Mouse (Mus musculus): Measurements from ENCODE around the gene Zdhhc6. TPM values are rescaled to one million over a fixed set of nuclear protein-coding genes. Genes with fewer than 3 reads are reported as not detected.

The Zdhhc6 gene
- polyA plus RNA-seq, 1 experiment, result 37.4 TPM

DNA sequence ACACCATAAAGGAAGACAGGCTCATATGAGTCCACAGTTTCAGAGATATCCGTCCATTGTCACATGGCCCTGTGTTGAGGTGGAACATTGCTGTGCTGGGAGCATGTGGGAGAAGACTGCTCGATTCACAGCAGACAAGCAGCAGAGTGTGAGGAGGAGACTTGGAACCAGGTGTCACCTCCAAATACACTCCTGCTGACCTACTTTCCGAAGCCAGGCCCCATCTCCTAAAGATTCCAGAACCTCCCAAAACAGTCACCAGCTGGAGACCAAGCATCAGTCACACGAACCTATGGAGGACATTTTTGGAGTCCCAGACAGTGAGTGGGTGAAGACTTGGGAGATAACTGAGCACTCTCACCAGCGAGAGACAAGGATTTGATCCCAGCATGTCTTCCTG, 79.3 kb downstream of the Zdhhc6 start:
- Histone ChIP-seq H3K4me3 (no peak overlapping the region), H3K36me3 (ENCODE audit: control insufficient read depth, insufficient read depth) (no peaks in the 10 kb centered on the region), H3K4me2 (ENCODE audit: low read depth) (no peak overlapping the region), H3K27me3 (ENCODE audit: control insufficient read depth, insufficient read depth, insufficient read length) (no peaks in the 10 kb centered on the region), H3K79me2 (ENCODE audit: control insufficient read depth, insufficient read depth) (no peaks in the 10 kb centered on the region), H3ac (ENCODE audit: control insufficient read depth, insufficient read length) (no peak overlapping the region)
- TF ChIP-seq CEBPB (IDR thresholded peaks at IDR 0.05; ENCODE audit: insufficient read depth, poor library complexity, severe bottlenecking) (no peak), POLR2AphosphoS2 (IDR thresholded peaks at IDR 0.05; ENCODE audit: insufficient read length, low read depth) (no peak), TCF12 (IDR thresholded peaks at IDR 0.05; ENCODE audit: insufficient read depth, poor library complexity, severe bottlenecking) (no peak), REST (IDR thresholded peaks at IDR 0.05; ENCODE audit: insufficient read depth, insufficient read length) (no peak), USF1 (IDR thresholded peaks at IDR 0.05; ENCODE audit: low read depth) (no peak), POLR2A (IDR thresholded peaks at IDR 0.05; ENCODE audit: insufficient read length, low read depth) (no peak), TCF3 (IDR thresholded peaks at IDR 0.05; ENCODE audit: insufficient read length, low read depth) (no peak), MAX (IDR thresholded peaks at IDR 0.05; ENCODE audit: low read depth) (no peak), MYOD1 (IDR thresholded peaks at IDR 0.05; ENCODE audit: control insufficient read depth in 1 of 3, insufficient read length in 2 of 3, low read depth in 2 of 3) (no peak), MYOG (IDR thresholded peaks at IDR 0.05; ENCODE audit: control insufficient read depth in 1 of 3, insufficient read depth in 1 of 3, insufficient read length in 2 of 3, low read depth in 2 of 3) (no peak), E2F4 (IDR thresholded peaks at IDR 0.05; ENCODE audit: insufficient read depth) (no peak), SRF (IDR thresholded peaks at IDR 0.05; ENCODE audit: control insufficient read depth, insufficient read length, low read depth) (no peak)

DNA sequence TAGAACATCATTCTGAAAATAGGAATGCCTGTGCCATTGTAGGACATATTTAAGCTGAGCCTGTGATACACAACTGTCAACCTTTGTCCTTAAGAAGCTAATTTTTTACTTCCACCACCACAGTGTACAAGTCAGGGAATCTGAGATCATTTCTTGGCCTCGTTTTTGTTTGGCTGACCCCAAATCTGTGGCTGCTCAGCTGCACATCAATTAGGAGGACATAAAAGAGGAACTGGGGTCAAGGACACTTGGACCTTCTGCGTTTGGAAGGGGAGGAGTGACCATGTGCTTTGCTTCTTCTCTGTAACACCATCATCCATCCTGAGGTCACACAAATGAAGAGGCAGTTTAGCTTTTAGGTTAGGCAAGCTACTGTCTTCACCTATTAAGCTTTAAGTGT, 79.8 kb downstream of the Zdhhc6 start:
- no peak for TF ChIP-seq E2F4 (IDR thresholded peaks at IDR 0.05; ENCODE audit: insufficient read depth)
- Histone ChIP-seq H3K4me3 (no peak overlapping the region), H3ac (ENCODE audit: control insufficient read depth, insufficient read length) (no peak overlapping the region), H3K79me2 (ENCODE audit: control insufficient read depth, insufficient read depth) (no peaks in the 10 kb centered on the region), H3K27me3 (ENCODE audit: control insufficient read depth, insufficient read depth, insufficient read length) (no peaks in the 10 kb centered on the region), H3K4me2 (ENCODE audit: low read depth) (no peak overlapping the region), H3K36me3 (ENCODE audit: control insufficient read depth, insufficient read depth) (no peaks in the 10 kb centered on the region)

DNA sequence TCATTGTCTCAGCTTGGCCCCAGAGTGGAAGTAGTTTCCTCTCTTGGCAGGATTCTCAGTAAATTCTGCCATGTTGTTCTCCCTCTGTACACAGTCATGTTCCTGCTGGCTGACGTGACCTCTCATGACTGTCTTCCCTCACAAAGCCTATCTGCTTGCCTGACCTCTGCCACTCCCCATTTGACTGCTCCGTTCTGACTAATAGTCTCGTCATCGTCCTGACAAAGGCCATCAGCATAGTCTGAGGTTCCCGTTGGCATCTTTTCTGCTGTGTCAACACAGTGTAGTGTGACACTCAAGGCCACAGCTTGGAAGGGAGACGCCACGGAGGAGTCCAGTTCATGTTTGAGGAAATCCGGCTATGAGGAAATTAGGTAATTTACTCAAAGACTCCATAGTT, 83.7 kb downstream of the Zdhhc6 start:
- H3K4me3 ChIP-seq, result no peak overlapping the region
- H3K4me2 ChIP-seq (ENCODE audit: low read depth), result peak overlapping the region; percentile 56
- H3K36me3 ChIP-seq (ENCODE audit: control insufficient read depth, insufficient read depth), result no peaks in the 10 kb centered on the region
- no peak overlapping the region for H3ac ChIP-seq (ENCODE audit: control insufficient read depth, insufficient read length)
- no peaks in the 10 kb centered on the region for H3K79me2 ChIP-seq (ENCODE audit: control insufficient read depth, insufficient read depth)
- TF ChIP-seq TCF3 (IDR thresholded peaks at IDR 0.05; ENCODE audit: insufficient read length, low read depth) (no peak), MAX (IDR thresholded peaks at IDR 0.05; ENCODE audit: low read depth) (no peak)
- no peaks in the 10 kb centered on the region for H3K27me3 ChIP-seq (ENCODE audit: control insufficient read depth, insufficient read depth, insufficient read length)

DNA sequence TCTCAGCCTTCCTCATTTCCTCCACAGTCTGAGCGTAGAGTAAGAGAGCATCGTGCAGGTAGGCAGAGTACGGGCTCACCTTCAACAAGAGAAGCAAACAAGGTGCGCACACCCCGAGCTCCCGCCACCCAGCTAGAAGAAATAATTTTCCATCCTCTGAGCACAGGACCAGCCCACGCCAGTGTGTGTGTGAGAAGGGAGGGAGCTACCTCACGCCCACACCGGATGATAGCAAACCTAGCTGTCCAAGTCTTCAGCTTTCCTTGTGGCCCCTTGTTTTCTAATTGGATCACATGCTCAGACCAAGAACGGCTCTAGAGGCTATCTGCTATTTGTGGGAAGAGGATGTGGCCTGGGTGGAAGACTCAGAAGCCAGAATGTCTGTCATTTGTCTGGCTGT, 84.8 kb downstream of the Zdhhc6 start:
- TF ChIP-seq SRF (IDR thresholded peaks at IDR 0.05; ENCODE audit: control insufficient read depth, insufficient read length, low read depth) (no peak), TCF12 (IDR thresholded peaks at IDR 0.05; ENCODE audit: insufficient read depth, poor library complexity, severe bottlenecking) (no peak), POLR2A (IDR thresholded peaks at IDR 0.05; ENCODE audit: insufficient read length, low read depth) (no peak), USF1 (IDR thresholded peaks at IDR 0.05; ENCODE audit: low read depth) (no peak), MYOD1 (IDR thresholded peaks at IDR 0.05; ENCODE audit: control insufficient read depth in 1 of 3, insufficient read length in 2 of 3, low read depth in 2 of 3) (no peak), TCF3 (IDR thresholded peaks at IDR 0.05; ENCODE audit: insufficient read length, low read depth) (no peak), CEBPB (IDR thresholded peaks at IDR 0.05; ENCODE audit: insufficient read depth, poor library complexity, severe bottlenecking) (no peak), REST (IDR thresholded peaks at IDR 0.05; ENCODE audit: insufficient read depth, insufficient read length) (no peak), MAX (IDR thresholded peaks at IDR 0.05; ENCODE audit: low read depth) (no peak)
- Histone ChIP-seq H3K4me3 (no peak overlapping the region), H3K4me2 (ENCODE audit: low read depth) (no peak overlapping the region), H3K36me3 (ENCODE audit: control insufficient read depth, insufficient read depth) (no peaks in the 10 kb centered on the region), H3ac (ENCODE audit: control insufficient read depth, insufficient read length) (no peak overlapping the region), H3K27me3 (ENCODE audit: control insufficient read depth, insufficient read depth, insufficient read length) (no peaks in the 10 kb centered on the region), H3K79me2 (ENCODE audit: control insufficient read depth, insufficient read depth) (no peaks in the 10 kb centered on the region)

DNA sequence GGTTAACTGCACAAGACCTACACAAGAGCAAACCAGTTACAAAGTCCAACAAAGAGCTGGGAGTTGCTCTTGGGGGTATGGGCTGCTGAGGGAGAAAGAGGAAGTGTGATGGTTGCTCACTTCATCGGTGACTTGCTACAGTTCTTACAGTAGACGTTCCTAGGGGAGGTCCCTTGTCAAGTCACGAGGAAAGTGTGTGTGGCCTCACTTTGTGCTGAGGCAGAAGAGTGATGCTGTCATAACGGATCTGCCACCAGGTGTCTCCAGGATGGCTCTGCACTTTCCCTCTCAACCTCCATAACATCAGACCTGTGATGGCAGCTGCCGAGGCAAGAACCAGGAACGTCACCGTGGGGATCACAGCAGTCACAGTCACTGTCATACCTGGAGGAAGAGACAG, 88.7 kb downstream of the Zdhhc6 start:
- Histone ChIP-seq H3K4me3 (no peak overlapping the region), H3K4me2 (ENCODE audit: low read depth) (no peak overlapping the region), H3ac (ENCODE audit: control insufficient read depth, insufficient read length) (no peak overlapping the region), H3K27me3 (ENCODE audit: control insufficient read depth, insufficient read depth, insufficient read length) (no peaks in the 10 kb centered on the region), H3K79me2 (ENCODE audit: control insufficient read depth, insufficient read depth) (no peaks in the 10 kb centered on the region), H3K36me3 (ENCODE audit: control insufficient read depth, insufficient read depth) (no peaks in the 10 kb centered on the region)
- no peak for TF ChIP-seq USF1 (IDR thresholded peaks at IDR 0.05; ENCODE audit: low read depth)
- no peak for TF ChIP-seq POLR2A (IDR thresholded peaks at IDR 0.05; ENCODE audit: insufficient read length, low read depth)
- TF ChIP-seq SRF (IDR thresholded peaks at IDR 0.05; ENCODE audit: control insufficient read depth, insufficient read length, low read depth), result no peak
- no peak for TF ChIP-seq E2F4 (IDR thresholded peaks at IDR 0.05; ENCODE audit: insufficient read depth)
- TF ChIP-seq TCF12 (IDR thresholded peaks at IDR 0.05; ENCODE audit: insufficient read depth, poor library complexity, severe bottlenecking), result no peak
- no peak for TF ChIP-seq CEBPB (IDR thresholded peaks at IDR 0.05; ENCODE audit: insufficient read depth, poor library complexity, severe bottlenecking)
- no peak for TF ChIP-seq TCF3 (IDR thresholded peaks at IDR 0.05; ENCODE audit: insufficient read length, low read depth)
- no peak for TF ChIP-seq POLR2AphosphoS2 (IDR thresholded peaks at IDR 0.05; ENCODE audit: insufficient read length, low read depth)
- no peak for TF ChIP-seq REST (IDR thresholded peaks at IDR 0.05; ENCODE audit: insufficient read depth, insufficient read length)
- no peak for TF ChIP-seq MYOD1 (IDR thresholded peaks at IDR 0.05; ENCODE audit: control insufficient read depth in 1 of 3, insufficient read length in 2 of 3, low read depth in 2 of 3)
- TF ChIP-seq MAX (IDR thresholded peaks at IDR 0.05; ENCODE audit: low read depth), result no peak

Measured in myocyte (in vitro differentiated cells).